Mouse (Mus musculus): Measurements from ENCODE around the gene Dcpp1.

Gene Dcpp1

GRCm38 (mm10) chr17:23931157-23931556 lies 50.5 kb downstream of the Dcpp1 start:
- no peak for DNase-seq (ENCODE audit: low spot score)
